Mouse (Mus musculus): ENCODE results near the gene Drd4. TPM values are rescaled to one million over a fixed set of nuclear protein-coding genes. Genes with fewer than 3 reads are reported as not detected.

Drd4 gene
- polyA plus RNA-seq, 2 experiments, result not detected

- Histone ChIP-seq H3K9ac (replicated peaks) (no peak overlapping the region), H3K27ac (no peak overlapping the region), H3K27me3 (ENCODE audit: control insufficient read depth, insufficient read depth, low read length) (no peaks in the 10 kb centered on the region), H3K9me3 (ENCODE audit: control insufficient read depth, low read length) (no peaks in the 10 kb centered on the region), H3K36me3 (replicated peaks; ENCODE audit: control insufficient read depth, insufficient read depth, low read depth) (no peaks in the 10 kb centered on the region; the same call in 1 of the 2 replicates), H3K4me2 (ENCODE audit: low read depth) (peak overlapping the region; percentile 64; the same call in 1 of the 2 replicates), H3K4me3 (ENCODE audit: insufficient read depth in 1 of 2, low read depth in 2 of 2, low read length in 2 of 2) (no peak overlapping the region), H3K4me1 (replicated peaks; ENCODE audit: control insufficient read depth in 2 of 2, insufficient read depth in 2 of 2, low read length in 1 of 2) (peaks cover 7 to 8% of the 10 kb centered on the region in 2 experiments; a peak in 3 of 4 replicates)
- TF ChIP-seq EP300 (IDR thresholded peaks at IDR 0.05; ENCODE audit: low read depth) (no peak), CTCF (IDR thresholded peaks at IDR 0.05; ENCODE audit: low read depth) (no peak)
- WGBS (ENCODE audit: insufficient replicate concordance), result 57% methylated on average over 3 of the region's 3 CpGs
- no peak for ATAC-seq (ENCODE audit: insufficient read depth)
- DNase-seq (ENCODE audit: low read depth in 3 of 3, low spot score in 3 of 3), result no peak
Measured at GRCm38 (mm10) chr7:141337716-141338416, 46.1 kb downstream of the Drd4 start.

DNA sequence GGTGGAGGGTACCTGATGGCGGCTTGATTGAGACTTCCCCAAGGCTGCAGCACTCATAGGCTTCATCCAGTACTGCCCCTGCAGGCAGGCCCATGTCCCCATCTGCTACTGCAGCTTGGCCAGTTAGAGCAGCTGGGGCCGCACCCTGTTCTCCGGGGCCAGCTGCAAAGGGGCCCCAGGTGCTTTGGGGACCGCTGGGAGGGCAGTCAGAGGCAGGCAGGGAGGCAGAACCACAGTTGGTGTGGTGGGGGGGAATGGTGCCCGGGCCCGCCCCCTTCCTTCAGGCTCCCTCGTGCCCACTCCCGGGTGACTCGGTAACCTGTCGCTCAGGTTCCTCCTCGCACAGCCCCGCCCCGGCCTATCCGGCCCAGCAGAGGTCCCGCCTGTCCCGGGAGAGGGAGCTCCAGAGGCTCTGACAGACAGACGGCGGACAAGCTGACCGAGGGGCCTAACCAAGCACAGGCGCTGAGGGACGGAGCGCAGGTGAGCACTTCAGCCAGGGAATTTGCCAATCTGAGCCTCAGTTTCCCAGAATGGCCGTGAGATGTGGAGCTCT lies 46.8 kb downstream of the Drd4 start, which contains the start of gene Eps8l2:
TSS of gene Eps8l2 (plus strand) at position 305 of the 556 bp plus-strand sequence.
- no peaks in the 10 kb centered on the region for H3K27me3 ChIP-seq (ENCODE audit: control insufficient read depth, insufficient read depth, low read length)
- peak within 1 kb of the TSS; percentile 18; the same call in 1 of the 2 replicates for H3K9ac ChIP-seq (replicated peaks)
- peak within 1 kb of the TSS; percentile 21 to 39; a peak in 3 of 4 replicates for H3K4me3 ChIP-seq (ENCODE audit: insufficient read depth in 1 of 2, low read depth in 2 of 2, low read length in 2 of 2)
- ATAC-seq (ENCODE audit: insufficient read depth), result peak; percentile 59
- TF ChIP-seq CTCF (IDR thresholded peaks at IDR 0.05; ENCODE audit: low read depth) (no peak; the same call in 1 of the 2 replicates), EP300 (IDR thresholded peaks at IDR 0.05; ENCODE audit: low read depth) (no peak)
- 9% methylated on average over 23 of the region's 23 CpGs for WGBS (ENCODE audit: insufficient replicate concordance)
- H3K4me2 ChIP-seq (ENCODE audit: low read depth), result peak within 1 kb of the TSS; percentile 64
- DNase-seq (ENCODE audit: low read depth in 3 of 3, low spot score in 3 of 3), result no peak
- peaks cover 8 to 9% of the 10 kb centered on the region in 2 experiments for H3K4me1 ChIP-seq (replicated peaks; ENCODE audit: control insufficient read depth in 2 of 2, insufficient read depth in 2 of 2, low read length in 1 of 2)
- no peaks in the 10 kb centered on the region for H3K36me3 ChIP-seq (replicated peaks; ENCODE audit: control insufficient read depth, insufficient read depth, low read depth)
- no peaks in the 10 kb centered on the region for H3K9me3 ChIP-seq (ENCODE audit: control insufficient read depth, low read length)
- no peak within 1 kb of the TSS for H3K27ac ChIP-seq

DNA sequence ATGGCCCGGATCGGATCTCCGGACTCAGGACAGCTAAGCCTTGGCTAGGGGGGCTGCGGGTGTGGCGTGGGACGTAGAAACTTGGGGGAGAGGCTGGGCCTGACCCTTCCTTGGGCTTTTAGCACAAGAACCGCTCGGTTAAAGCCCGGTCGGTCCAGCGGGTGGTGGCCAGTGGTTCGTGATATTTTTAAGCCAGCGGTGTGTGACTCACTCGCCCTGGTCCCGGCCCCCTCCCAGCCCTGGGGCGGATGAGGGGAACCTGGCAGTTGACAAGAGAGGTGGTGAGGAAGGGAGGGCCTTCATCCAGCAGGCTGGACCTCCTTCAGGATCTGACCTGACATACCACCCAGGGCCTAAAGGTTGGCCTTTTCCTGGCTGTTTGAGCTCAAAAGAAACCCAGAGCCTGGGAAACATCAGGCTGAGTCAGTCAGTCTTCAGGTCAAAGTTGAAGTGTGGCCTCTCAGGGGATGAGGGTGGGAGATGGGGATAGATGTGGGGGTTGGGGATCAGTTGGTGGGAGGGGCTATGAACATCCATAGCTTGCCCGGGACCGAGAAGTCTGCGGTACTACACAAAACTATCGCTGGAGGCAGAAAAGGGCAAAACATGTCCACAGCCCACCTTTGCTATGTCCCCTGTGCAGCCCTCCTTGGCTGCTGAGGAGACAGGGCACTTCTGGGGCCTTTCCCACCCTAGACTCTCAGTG lies 47.6 kb downstream of the Drd4 start:
- no peak overlapping the region for H3K27ac ChIP-seq
- ATAC-seq (ENCODE audit: insufficient read depth), result no peak
- no peaks in the 10 kb centered on the region for H3K27me3 ChIP-seq (ENCODE audit: control insufficient read depth, insufficient read depth, low read length)
- peak overlapping the region; percentile 21 to 39; a peak in 3 of 4 replicates for H3K4me3 ChIP-seq (ENCODE audit: insufficient read depth in 1 of 2, low read depth in 2 of 2, low read length in 2 of 2)
- DNase-seq (ENCODE audit: low read depth in 3 of 3, low spot score in 3 of 3), result no peak
- H3K4me2 ChIP-seq (ENCODE audit: low read depth), result peak overlapping the region; percentile 64
- TF ChIP-seq EP300 (IDR thresholded peaks at IDR 0.05; ENCODE audit: low read depth), result no peak
- TF ChIP-seq CTCF (IDR thresholded peaks at IDR 0.05; ENCODE audit: low read depth), result no peak
- no peaks in the 10 kb centered on the region for H3K9me3 ChIP-seq (ENCODE audit: control insufficient read depth, low read length)
- H3K9ac ChIP-seq (replicated peaks), result no peak overlapping the region
- H3K36me3 ChIP-seq (replicated peaks; ENCODE audit: control insufficient read depth, insufficient read depth, low read depth), result no peaks in the 10 kb centered on the region
- H3K4me1 ChIP-seq (replicated peaks; ENCODE audit: control insufficient read depth in 2 of 2, insufficient read depth in 2 of 2, low read length in 1 of 2), result peaks cover 8 to 14% of the 10 kb centered on the region in 2 experiments
- WGBS (ENCODE audit: insufficient replicate concordance), result 55% methylated on average over 20 of the region's 20 CpGs

GRCm38 (mm10) chr7:141340023-141340422 lies 48.2 kb downstream of the Drd4 start:
- ATAC-seq (ENCODE audit: insufficient read depth), result no peak

More at GRCm38 (mm10) chr7:141340023-141340422, 48.2 kb downstream of the Drd4 start:
- peak overlapping the region; percentile 64 for H3K4me2 ChIP-seq (ENCODE audit: low read depth)
- H3K27me3 ChIP-seq (ENCODE audit: control insufficient read depth, insufficient read depth, low read length), result no peaks in the 10 kb centered on the region
- no peak overlapping the region for H3K4me3 ChIP-seq (ENCODE audit: insufficient read depth in 1 of 2, low read depth in 2 of 2, low read length in 2 of 2)
- H3K4me1 ChIP-seq (replicated peaks; ENCODE audit: control insufficient read depth in 2 of 2, insufficient read depth in 2 of 2, low read length in 1 of 2), result peaks cover 8 to 14% of the 10 kb centered on the region in 2 experiments
- no peak overlapping the region for H3K27ac ChIP-seq
- no peaks in the 10 kb centered on the region for H3K9me3 ChIP-seq (ENCODE audit: control insufficient read depth, low read length)
- no peak for TF ChIP-seq EP300 (IDR thresholded peaks at IDR 0.05; ENCODE audit: low read depth)
- TF ChIP-seq CTCF (IDR thresholded peaks at IDR 0.05; ENCODE audit: low read depth), result no peak
- 68% methylated on average over 7 of the region's 7 CpGs for WGBS (ENCODE audit: insufficient replicate concordance)
- no peaks in the 10 kb centered on the region for H3K36me3 ChIP-seq (replicated peaks; ENCODE audit: control insufficient read depth, insufficient read depth, low read depth)
- H3K9ac ChIP-seq (replicated peaks), result no peak overlapping the region
- no peak for DNase-seq (ENCODE audit: low read depth in 3 of 3, low spot score in 3 of 3)

All from liver, embryonic 14.5 days (tissue).